Mouse (Mus musculus) erythroblast, embryonic 14.5 days (primary cell): Measurements from ENCODE around the gene Snx3.

Experiments
- GATA1 ChIP-seq: IDR thresholded peaks from 2 replicates; pipeline ENCODE4 v1.6.1; 2012; ENCODE audit warnings: low read length, inconsistent platforms, mixed read lengths
- TAL1 ChIP-seq: IDR thresholded peaks from 3 replicates; pipeline ENCODE4 v1.6.1; 2012; ENCODE audit warnings: low read length, inconsistent platforms, mixed read lengths

- no peak for TF ChIP-seq GATA1
- TF ChIP-seq TAL1: no peak
Measured at GRCm38 (mm10) chr10:42581694-42582565, 80.1 kb downstream of the Snx3 start.
